Mouse (Mus musculus) bone marrow macrophage, adult 2 months (primary cell): ENCODE data around the gene Helz.

Experiments used
- CTCF ChIP-seq: IDR thresholded peaks from 2 replicates; pipeline ENCODE4 v1.5.1; 2012; ENCODE audit warnings: low read depth, mild to moderate bottlenecking, low read length, moderate library complexity
- POLR2A ChIP-seq: IDR thresholded peaks from 2 replicates; pipeline ENCODE4 v1.6.1; 2012; ENCODE audit warnings: mild to moderate bottlenecking, low read depth, low read length, borderline replicate concordance

DNA sequence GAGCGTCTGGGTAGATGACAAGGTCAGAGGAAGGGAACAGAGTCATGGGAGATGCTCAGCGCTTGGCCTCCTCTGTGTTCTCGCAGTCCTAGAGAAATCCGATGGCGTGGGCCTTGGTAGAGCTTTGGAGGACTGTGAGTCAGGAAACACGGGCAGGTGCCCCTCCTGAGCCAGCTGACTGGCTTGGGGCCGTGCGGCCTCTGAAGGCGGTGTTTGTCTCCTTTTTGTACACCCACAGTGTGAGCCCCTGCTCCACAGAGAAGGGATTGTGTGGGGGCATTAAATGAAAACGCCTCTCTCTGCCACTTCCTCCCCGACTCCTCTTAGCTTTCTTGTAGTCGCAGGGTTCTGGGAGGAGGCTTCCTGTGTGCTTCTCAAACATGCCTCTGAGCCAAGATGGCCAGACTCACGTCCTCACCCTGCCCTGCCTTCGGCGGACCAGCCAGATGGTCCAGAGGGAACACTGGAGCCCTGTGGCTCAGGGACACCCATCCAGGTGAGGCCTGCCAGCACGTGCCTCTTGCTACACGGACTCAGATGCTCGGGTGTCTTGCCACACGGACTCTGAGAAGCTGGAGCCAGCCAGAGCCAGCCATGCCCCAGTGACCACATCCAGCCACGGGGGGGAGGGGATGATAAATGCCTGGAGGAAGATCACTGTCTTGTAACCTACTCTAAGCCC is 190.8 kb downstream of the Helz start:
- TF ChIP-seq POLR2A, result no peak
- no peak for TF ChIP-seq CTCF
